Mouse (Mus musculus) naive thymus-derived CD4-positive, alpha-beta T cell, adult 5 months (primary cell): Measurements from ENCODE around the gene Galntl5. TPM values are rescaled to one million over a fixed set of nuclear protein-coding genes. Genes with fewer than 3 reads are reported as not detected.

ENCODE experiments used
- polyA plus RNA-seq: library from polyadenylated mRNA; unstranded; fragments of 100-300 nt; shearing (Covaris generic); gene quantifications from one replicate; pipeline ENCODE4 v1.2.1, GENCODE M21; 2017

The Galntl5 gene
- polyA plus RNA-seq, result not detected

DNA sequence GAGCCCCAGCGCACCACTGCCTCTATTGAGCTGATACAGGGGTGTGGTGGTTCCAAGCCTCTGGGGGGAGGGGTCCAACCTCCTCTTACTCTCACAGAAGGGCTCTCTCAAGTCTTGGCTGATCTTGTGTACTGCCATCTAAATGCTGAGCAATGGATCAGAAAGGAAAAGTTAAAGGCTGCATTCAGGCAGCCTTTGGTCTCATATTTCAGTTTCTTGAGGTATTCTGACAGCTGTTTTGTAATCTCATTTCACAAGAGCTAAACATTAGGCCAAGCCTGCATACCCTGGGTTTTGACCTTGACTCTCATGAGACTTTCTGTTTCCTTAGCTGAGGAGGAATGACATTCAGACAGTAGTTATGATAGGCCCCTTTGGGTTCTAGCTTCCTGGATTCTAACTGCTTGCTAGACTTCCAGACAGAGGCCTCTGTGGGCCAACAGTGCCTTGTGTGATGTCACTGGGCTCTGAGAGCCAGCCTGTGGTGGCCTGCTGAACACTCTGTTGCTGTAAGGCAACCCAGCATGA is at the start of gene Galntl5:
Gene Galntl5, plus strand, starts transcription at position 457 of the 528 bp plus-strand sequence.

DNA sequence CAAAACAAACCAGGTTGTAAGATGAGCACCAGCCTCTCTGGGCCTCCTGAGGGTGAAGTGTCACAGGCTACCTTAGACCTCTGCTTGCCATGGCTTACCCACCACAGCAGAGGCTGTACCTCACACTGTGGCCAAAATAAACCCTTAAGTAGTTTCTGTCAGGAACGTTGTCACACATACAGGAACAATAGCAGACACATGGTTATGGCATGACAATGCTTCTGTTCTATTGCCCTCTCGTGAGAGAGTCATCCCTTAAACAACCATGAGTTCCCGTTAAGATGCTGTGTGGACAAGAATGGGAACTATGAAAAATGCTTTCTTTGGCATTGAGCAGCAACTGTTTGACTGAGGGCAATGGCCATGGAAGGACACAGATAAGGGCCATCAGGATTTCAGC is 40.3 kb downstream of the Galntl5 start, which contains the start of gene Galnt11:
Gene Galnt11, plus strand, starts transcription at position 301 of the 400 bp plus-strand sequence.

DNA sequence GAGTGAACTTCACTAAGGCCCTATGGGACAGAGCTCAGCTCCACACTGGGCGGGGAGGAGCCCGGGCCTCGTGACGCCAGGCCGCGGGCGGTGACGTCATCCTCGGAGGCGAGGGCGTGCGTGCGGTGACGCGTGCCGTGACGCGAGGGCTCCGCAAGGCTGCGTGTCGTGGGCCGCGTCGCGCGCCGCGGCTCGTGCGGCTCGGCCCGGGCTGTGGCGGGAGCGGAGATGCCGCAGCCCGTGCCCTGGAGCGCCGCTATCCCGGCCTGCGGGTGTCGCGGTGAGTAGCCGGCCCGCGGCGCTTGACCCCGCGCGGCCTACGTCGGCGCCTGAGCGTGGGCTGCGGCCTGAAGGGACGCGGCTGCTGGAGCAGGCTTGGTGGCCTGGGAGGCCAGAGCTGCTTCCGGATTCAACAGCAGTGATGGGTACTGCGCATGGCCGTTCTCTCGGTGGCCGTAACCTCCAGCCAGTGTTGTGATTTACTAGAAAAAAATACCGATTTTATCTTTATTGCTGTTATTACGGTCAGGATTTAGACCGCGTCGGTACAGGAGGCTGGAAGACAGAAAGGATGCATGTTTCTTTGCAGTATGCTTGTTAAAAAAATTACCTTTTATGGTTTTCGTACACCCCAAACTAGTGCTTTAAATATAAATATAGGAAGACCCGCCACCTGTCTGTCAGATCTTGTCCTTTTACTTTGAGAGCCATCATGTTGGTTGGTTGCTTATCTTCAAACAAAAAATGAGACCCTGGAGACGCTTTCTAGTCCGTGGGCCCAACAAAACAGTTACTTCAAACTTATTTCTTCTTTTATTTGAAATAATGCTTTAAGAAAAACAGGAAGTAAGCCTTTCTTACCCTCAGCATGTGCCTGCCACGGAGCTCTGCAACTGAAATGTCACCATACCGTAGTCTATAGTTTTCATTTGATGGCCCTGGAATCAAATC is 41.8 kb downstream of the Galntl5 start, which contains the start of gene E130116L18Rik:
Gene E130116L18Rik, minus strand, starts transcription at position 402 of the 951 bp plus-strand sequence.

Other genes starting within 250 kb of the Galntl5 start
- 29.8 TPM for gene Prkag2, start 80.8 kb upstream of the Galntl5 start, polyA plus RNA-seq
- 24.2 TPM for gene Galnt11, start 40.4 kb downstream of the Galntl5 start, polyA plus RNA-seq
- not detected for gene E130116L18Rik, start 41.7 kb downstream of the Galntl5 start, polyA plus RNA-seq